Mouse (Mus musculus): ENCODE data around the gene Trim52. TPM values are rescaled to one million over a fixed set of nuclear protein-coding genes. Genes with fewer than 3 reads are reported as not detected.

Gene Trim52
- total and polyA plus RNA-seq, 3 experiments, result not detected

DNA sequence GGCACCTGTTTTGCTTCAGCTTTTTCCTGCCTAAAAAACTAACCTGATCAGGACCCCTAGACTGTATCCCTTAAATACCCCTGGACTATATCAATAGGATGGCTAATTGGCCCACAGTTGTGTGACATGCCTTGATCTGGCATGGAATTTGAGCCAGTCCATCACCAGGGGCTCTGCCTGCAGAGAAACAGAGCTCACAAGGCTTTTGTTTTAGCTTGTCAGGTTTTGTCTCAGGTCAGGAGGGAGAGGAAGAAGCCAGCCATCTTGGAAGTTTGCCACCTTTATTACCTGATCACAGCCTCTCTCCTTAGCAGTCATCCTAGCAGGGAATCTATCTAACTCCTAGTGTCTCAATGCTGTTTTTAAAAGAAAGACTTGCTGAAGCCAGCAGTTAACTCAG, 74.6 kb downstream of the Trim52 start:
- Histone ChIP-seq H3K27me3 (replicated peaks) (no peaks in the 10 kb centered on the region), H3K27ac (ENCODE audit: insufficient read depth, low read depth) (no peak overlapping the region), H3K9ac (ENCODE audit: insufficient read depth, low read depth) (no peak overlapping the region), H3K79me2 (replicated peaks; ENCODE audit: control insufficient read depth, extremely low read depth, insufficient read depth, poor library complexity, severe bottlenecking) (no peaks in the 10 kb centered on the region), H3K4me3 (replicated peaks in 1 of 3; ENCODE audit: low read depth in 2 of 3, low read length in 2 of 3, poor library complexity in 1 of 3) (no peak overlapping the region), H3K9me3 (replicated peaks; ENCODE audit: low read length) (peaks cover 15% of the 10 kb centered on the region), H3K4me1 (ENCODE audit: control insufficient read depth in 1 of 2, insufficient read depth in 2 of 2) (no peaks in the 10 kb centered on the region), H3K4me2 (ENCODE audit: insufficient read depth, low read depth, poor library complexity, severe bottlenecking) (no peak overlapping the region), H3K36me3 (replicated peaks in 1 of 2; ENCODE audit: control insufficient read depth in 1 of 2, insufficient read depth in 1 of 2, low read length in 1 of 2) (no peaks in the 10 kb centered on the region)
- DNase-seq (ENCODE audit: extremely low read depth), result no peak
- dilution Hi-C loops (cut with MboI; ENCODE audit: extremely low pct_ligation_motif_present, extremely low pct_unique_long_range_greater_than_20kb, low sequenced_read_pairs) (no loop called here), in situ Hi-C loops (cut with MboI; ENCODE audit: low pct_ligation_motif_present, low pct_unique_long_range_greater_than_20kb, low sequenced_read_pairs) (no loop called here)
- TF ChIP-seq JUND (conservative IDR thresholded peaks at IDR 0.05; ENCODE audit: low read depth, low read length) (no peak), ZNF384 (IDR thresholded peaks at IDR 0.05; ENCODE audit: low read depth, low read length) (no peak), BHLHE40 (IDR thresholded peaks at IDR 0.05; ENCODE audit: low read depth, low read length) (no peak), ETS1 (conservative IDR thresholded peaks at IDR 0.05; ENCODE audit: low read depth, low read length) (no peak), CTCF (conservative IDR thresholded peaks at IDR 0.05 in 1 of 2, IDR thresholded peaks at IDR 0.05 in 1 of 2; ENCODE audit: low read depth in 2 of 2, low read length in 2 of 2) (no peak), SMC3 (IDR thresholded peaks at IDR 0.05; ENCODE audit: low read depth, low read length) (no peak), SIN3A (IDR thresholded peaks at IDR 0.05; ENCODE audit: low read length) (no peak), HCFC1 (IDR thresholded peaks at IDR 0.05; ENCODE audit: low read depth, low read length) (no peak)

- TF ChIP-seq MAX (IDR thresholded peaks at IDR 0.05; ENCODE audit: low read length) (no peak), USF1 (IDR thresholded peaks at IDR 0.05; ENCODE audit: low read depth, low read length) (no peak), JUN (IDR thresholded peaks at IDR 0.05; ENCODE audit: insufficient read depth, low read depth, low read length) (no peak), TCF12 (IDR thresholded peaks at IDR 0.05; ENCODE audit: low read depth, low read length) (no peak), MAZ (IDR thresholded peaks at IDR 0.05; ENCODE audit: low read depth, low read length) (no peak), ZMIZ1 (IDR thresholded peaks at IDR 0.05; ENCODE audit: low read depth, low read length) (no peak), TBP (conservative IDR thresholded peaks at IDR 0.05; ENCODE audit: low read depth, low read length) (no peak), PAX5 (IDR thresholded peaks at IDR 0.05; ENCODE audit: low read length) (no peak), BHLHE40 (IDR thresholded peaks at IDR 0.05; ENCODE audit: low read depth, low read length) (no peak), E2F4 (IDR thresholded peaks at IDR 0.05; ENCODE audit: insufficient replicate concordance, low read depth, low read length) (no peak), SMC3 (IDR thresholded peaks at IDR 0.05; ENCODE audit: low read depth, low read length) (no peak), SIN3A (IDR thresholded peaks at IDR 0.05; ENCODE audit: low read length) (no peak), RAD21 (IDR thresholded peaks at IDR 0.05; ENCODE audit: low read depth, low read length) (no peak)
- no peaks in the 10 kb centered on the region for H3K79me2 ChIP-seq (replicated peaks; ENCODE audit: control insufficient read depth, extremely low read depth, insufficient read depth, poor library complexity, severe bottlenecking)
- no peak overlapping the region for H3K27ac ChIP-seq (ENCODE audit: insufficient read depth, low read depth)
- no peak overlapping the region for H3K4me3 ChIP-seq (replicated peaks in 1 of 3; ENCODE audit: low read depth in 2 of 3, low read length in 2 of 3, poor library complexity in 1 of 3)
- no peak overlapping the region for H3K9ac ChIP-seq (ENCODE audit: insufficient read depth, low read depth)
- dilution Hi-C loops (cut with MboI; ENCODE audit: extremely low pct_ligation_motif_present, extremely low pct_unique_long_range_greater_than_20kb, low sequenced_read_pairs), result no loop called here
- no peak overlapping the region for H3K4me2 ChIP-seq (ENCODE audit: insufficient read depth, low read depth, poor library complexity, severe bottlenecking)
- no peaks in the 10 kb centered on the region for H3K27me3 ChIP-seq (replicated peaks)
- in situ Hi-C loops (cut with MboI; ENCODE audit: low pct_ligation_motif_present, low pct_unique_long_range_greater_than_20kb, low sequenced_read_pairs), result no loop called here
- no peaks in the 10 kb centered on the region for H3K36me3 ChIP-seq (replicated peaks in 1 of 2; ENCODE audit: control insufficient read depth in 1 of 2, insufficient read depth in 1 of 2, low read length in 1 of 2)
- H3K9me3 ChIP-seq (replicated peaks; ENCODE audit: low read length), result peaks cover 15% of the 10 kb centered on the region
- no peak for DNase-seq (ENCODE audit: extremely low read depth)
- no peaks in the 10 kb centered on the region for H3K4me1 ChIP-seq (ENCODE audit: control insufficient read depth in 1 of 2, insufficient read depth in 2 of 2)
These were observed 78.0 kb downstream of the Trim52 start for GRCm38 (mm10) chr14:106183985-106184384.

Other genes starting within 250 kb of the Trim52 start
- gene Spry2, start 209.4 kb upstream of the Trim52 start, total RNA-seq (2012; rRNA removed), result not detected in 2 replicates
- gene Spry2, start 209.4 kb upstream of the Trim52 start, total RNA-seq (2014; rRNA removed), result not detected in 2 replicates
- gene Spry2, start 209.4 kb upstream of the Trim52 start, polyA plus RNA-seq (2012; ENCODE audit: insufficient read length, low read depth), result 0.21 TPM in 1 of 2 replicates, not detected in the other